Mouse (Mus musculus) spleen, adult 2 months (tissue): Measurements from ENCODE around the gene Ubash3a.

Experiments
- CTCF ChIP-seq: fragments of 200-500 bp; IDR thresholded peaks from 2 replicates; pipeline ENCODE4 v1.5.1; 2011; ENCODE audit warnings: mild to moderate bottlenecking, inconsistent platforms; ENCODE audit not compliant: insufficient read depth, insufficient read length, insufficient replicate concordance; ENCODE audit errors: extremely low read depth
- POLR2A ChIP-seq: fragments of 200-500 bp; IDR thresholded peaks from 2 replicates; pipeline ENCODE4 v1.6.1; 2011; ENCODE audit warnings: low read depth, low read length, inconsistent platforms

GRCm38 (mm10) chr17:31196283-31196682 lies 11.4 kb upstream of the Ubash3a start:
- TF ChIP-seq CTCF, result no peak
- TF ChIP-seq POLR2A, result no peak
